ENCODE assay signal across 7 mouse cellular contexts in the genomic region with DNA sequence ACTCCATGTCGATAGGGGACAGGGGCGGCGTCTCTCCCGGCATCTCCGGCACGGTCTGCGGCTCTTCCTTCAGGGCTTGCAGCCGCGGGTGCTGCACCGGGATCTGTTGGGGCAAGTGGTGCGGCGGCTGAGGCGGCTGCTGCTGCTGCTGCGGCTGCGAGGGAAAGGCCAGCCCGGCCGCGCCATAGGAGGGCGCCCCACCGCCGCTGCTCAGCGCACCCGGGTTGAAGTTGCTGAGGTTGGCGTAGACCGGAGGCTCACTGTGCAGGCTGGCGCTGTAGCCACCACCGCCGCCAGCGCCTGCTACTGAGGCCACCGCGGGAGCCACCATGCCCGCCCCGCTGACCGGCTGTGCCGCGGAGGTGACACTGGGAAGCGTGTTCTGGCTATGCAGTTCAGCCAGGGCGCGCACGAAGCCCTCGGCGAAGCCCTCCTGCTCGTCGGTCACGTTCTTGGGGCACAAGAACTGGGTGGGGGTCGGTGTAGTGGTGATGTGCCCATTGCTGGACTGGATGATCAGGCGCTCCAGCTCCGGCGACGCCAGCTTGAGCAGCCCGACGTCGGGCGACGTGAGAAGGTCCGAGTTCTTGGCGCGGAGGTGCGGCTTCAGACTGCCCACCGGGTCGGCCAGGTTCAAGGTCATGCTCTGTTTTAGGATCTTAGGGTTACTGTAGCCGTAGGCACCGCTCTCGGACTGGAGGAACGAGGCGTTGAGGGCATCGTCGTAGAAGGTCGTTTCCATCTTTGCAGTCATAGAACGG. TPM values are rescaled to one million over a fixed set of nuclear protein-coding genes. Genes with fewer than 3 reads are reported as not detected.
DNase-seq lines count a peak whose midpoint lies in the region; ATAC-seq and TF ChIP-seq lines count a peak whose summit lies in the region.

No protein-coding gene starts in this region.

- 0 out of 2 replicates have a peak, but pooled peaks have one; percentile 36 for TF ChIP-seq POLR2A in limb, embryonic 14.5 days (IDR thresholded peaks at IDR 0.05; ENCODE audit: borderline replicate concordance, extremely low read depth, insufficient read depth, insufficient read length)

- no peaks in the 10 kb centered on the region for H3K9me3 ChIP-seq in embryonic facial prominence, embryonic 11.5 days (replicated peaks; ENCODE audit: control insufficient read depth, low read length)
- no peaks in the 10 kb centered on the region for H3K9me3 ChIP-seq in kidney, embryonic 14.5 days (ENCODE audit: control insufficient read depth, low read length)
- no peaks in the 10 kb centered on the region for H3K9me3 ChIP-seq in limb, embryonic 14.5 days (ENCODE audit: control insufficient read depth, low read length)
- no peaks in the 10 kb centered on the region for H3K9me3 ChIP-seq in midbrain, embryonic 15.5 days

- H3K4me1 ChIP-seq in embryonic facial prominence, embryonic 11.5 days (ENCODE audit: control insufficient read depth, insufficient read depth, low read length) = no peaks in the 10 kb centered on the region
- H3K4me1 ChIP-seq in kidney, embryonic 14.5 days (ENCODE audit: control insufficient read depth, insufficient read depth, low read length) = peaks cover 35% of the 10 kb centered on the region
- H3K4me1 ChIP-seq in limb, embryonic 14.5 days (ENCODE audit: control insufficient read depth, insufficient read depth, low read length) = peaks cover 25% of the 10 kb centered on the region
- peaks cover 42% of the 10 kb centered on the region for H3K4me1 ChIP-seq in midbrain, embryonic 15.5 days

- DNase-seq in adrenal gland, adult 2 months = peak; percentile 87
- peak; percentile 78 for DNase-seq in embryonic facial prominence, embryonic 11.5 days (ENCODE audit: low spot score)
- peak; percentile 68 to 76 for DNase-seq in heart, adult 9 months (ENCODE audit: low spot score in 2 of 2)
- peak; percentile 70 for DNase-seq in limb, embryonic 14.5 days (ENCODE audit: low spot score)
- peak; percentile 49 to 75 for DNase-seq in spleen, postnatal 10 days (ENCODE audit: low spot score in 2 of 2)

- peak overlapping the region; percentile 94 for H3K4me2 ChIP-seq in embryonic facial prominence, embryonic 11.5 days (ENCODE audit: low read depth, low read length)
- H3K4me2 ChIP-seq in kidney, embryonic 14.5 days (replicated peaks; ENCODE audit: low read depth, low read length) = peak overlapping the region; percentile 85
- H3K4me2 ChIP-seq in limb, embryonic 14.5 days (replicated peaks; ENCODE audit: low read depth, low read length, severe bottlenecking) = peak overlapping the region; percentile 93
- peak overlapping the region; percentile 90 for H3K4me2 ChIP-seq in midbrain, embryonic 15.5 days

- under 1% methylated on average over 69 of the region's 70 CpGs for WGBS in embryonic facial prominence, embryonic 11.5 days
- WGBS in kidney, embryonic 14.5 days = under 1% methylated on average over 61 of the region's 70 CpGs
- 0% methylated on average over 66 of the region's 70 CpGs for WGBS in limb, embryonic 14.5 days
- WGBS in midbrain, embryonic 15.5 days = under 1% methylated on average over 70 of the region's 70 CpGs

- H3K9ac ChIP-seq in embryonic facial prominence, embryonic 11.5 days (replicated peaks; ENCODE audit: low read length) = peak overlapping the region; percentile 93
- peak overlapping the region; percentile 96 for H3K9ac ChIP-seq in kidney, embryonic 14.5 days (ENCODE audit: low read depth, low read length)
- H3K9ac ChIP-seq in limb, embryonic 14.5 days (ENCODE audit: low read depth, low read length, severe bottlenecking) = peak overlapping the region; percentile 92
- H3K9ac ChIP-seq in midbrain, embryonic 15.5 days = peak overlapping the region; percentile 67

- no peak for ATAC-seq in embryonic facial prominence, embryonic 11.5 days (replicated peaks; ENCODE audit: insufficient number of reproducible peaks, low FRiP score, low TSS enrichment, low read depth)
- peak; percentile 7; the same call in 1 of the 2 replicates for ATAC-seq in kidney, embryonic 14.5 days (ENCODE audit: low FRiP score, low TSS enrichment)
- no peak for ATAC-seq in limb, embryonic 14.5 days (ENCODE audit: low FRiP score, low read depth)
- ATAC-seq in midbrain, embryonic 15.5 days (replicated peaks) = peak; percentile 8; the same call in 1 of the 2 replicates

- peak overlapping the region; percentile 96 for H3K27ac ChIP-seq in embryonic facial prominence, embryonic 11.5 days (replicated peaks; ENCODE audit: low read depth, low read length)
- H3K27ac ChIP-seq in kidney, embryonic 14.5 days (ENCODE audit: low read depth, low read length) = peak overlapping the region; percentile 100
- peak overlapping the region; percentile 98 for H3K27ac ChIP-seq in limb, embryonic 14.5 days (replicated peaks; ENCODE audit: low read depth, low read length)
- H3K27ac ChIP-seq in midbrain, embryonic 15.5 days = peak overlapping the region; percentile 96

- H3K4me3 ChIP-seq in embryonic facial prominence, embryonic 11.5 days (ENCODE audit: low read depth, low read length) = peak overlapping the region; percentile 74
- peak overlapping the region; percentile 87 for H3K4me3 ChIP-seq in kidney, embryonic 14.5 days (ENCODE audit: low read length)
- H3K4me3 ChIP-seq in limb, embryonic 14.5 days (replicated peaks; ENCODE audit: low read length) = peak overlapping the region; percentile 77
- H3K4me3 ChIP-seq in midbrain, embryonic 15.5 days = peak overlapping the region; percentile 56

- no peaks in the 10 kb centered on the region for H3K27me3 ChIP-seq in embryonic facial prominence, embryonic 11.5 days (ENCODE audit: control insufficient read depth, insufficient read depth, low read length)
- no peaks in the 10 kb centered on the region for H3K27me3 ChIP-seq in kidney, embryonic 14.5 days (ENCODE audit: control insufficient read depth, insufficient read depth, low read length)
- no peaks in the 10 kb centered on the region for H3K27me3 ChIP-seq in limb, embryonic 14.5 days (ENCODE audit: control insufficient read depth, insufficient read depth, low read length)
- H3K27me3 ChIP-seq in midbrain, embryonic 15.5 days (replicated peaks) = no peaks in the 10 kb centered on the region

- no peaks in the 10 kb centered on the region for H3K36me3 ChIP-seq in embryonic facial prominence, embryonic 11.5 days (replicated peaks; ENCODE audit: control insufficient read depth, insufficient read depth, low read depth, low read length)
- no peaks in the 10 kb centered on the region for H3K36me3 ChIP-seq in kidney, embryonic 14.5 days (ENCODE audit: control insufficient read depth, insufficient read depth, low read length)
- no peaks in the 10 kb centered on the region for H3K36me3 ChIP-seq in limb, embryonic 14.5 days (ENCODE audit: control insufficient read depth, insufficient read depth, low read length)
- no peaks in the 10 kb centered on the region for H3K36me3 ChIP-seq in midbrain, embryonic 15.5 days (replicated peaks)

RNA-seq across cellular contexts. Expression of a gene that starts 1.3 kb away (rescaled TPM):
- total RNA-seq in adrenal gland, adult 2 months (2021) = 100 to 1,000 TPM; 137 to 233 TPM
- 187 and 234 TPM in 2 replicates for polyA plus RNA-seq in adrenal gland, adult 2 months (2012; rRNA removed)
- polyA plus RNA-seq in embryonic facial prominence, embryonic 11.5 days (2014; fragmentation: Nextera tagmentation; extraction: Ambion mirVana) = 32.9 and 35.4 TPM in 2 replicates
- polyA plus RNA-seq in kidney, embryonic 14.5 days (2014; fragmentation: Nextera tagmentation; extraction: Ambion mirVana) = 24.0 and 30.2 TPM in 2 replicates
- polyA plus RNA-seq in limb, embryonic 14.5 days (2012; rRNA removed) = 65.3 and 91.6 TPM in 2 replicates
- polyA plus RNA-seq in limb, embryonic 14.5 days (2014; fragmentation: Nextera tagmentation; extraction: Ambion mirVana) = 50.6 and 56.2 TPM in 2 replicates
- polyA plus RNA-seq in midbrain, embryonic 15.5 days (2015; fragmentation: Nextera tagmentation; extraction: Ambion mirVana) = 49.9 and 53.9 TPM in 2 replicates

Comparison
In these comparisons a context has a peak if more than half of its experiments do, and no peak if none do; other contexts are left out.
1. ATAC-seq: peak in kidney, embryonic 14.5 days (single experiment) and midbrain, embryonic 15.5 days (single experiment); none in embryonic facial prominence, embryonic 11.5 days (single experiment) and limb, embryonic 14.5 days (single experiment).
2. Peak in every context shown above with its lines, with median percentiles within 50 percentile points of each other: DNase-seq, H3K27ac ChIP-seq, H3K4me2 ChIP-seq, H3K4me3 ChIP-seq and H3K9ac ChIP-seq.